In the genomic region with DNA sequence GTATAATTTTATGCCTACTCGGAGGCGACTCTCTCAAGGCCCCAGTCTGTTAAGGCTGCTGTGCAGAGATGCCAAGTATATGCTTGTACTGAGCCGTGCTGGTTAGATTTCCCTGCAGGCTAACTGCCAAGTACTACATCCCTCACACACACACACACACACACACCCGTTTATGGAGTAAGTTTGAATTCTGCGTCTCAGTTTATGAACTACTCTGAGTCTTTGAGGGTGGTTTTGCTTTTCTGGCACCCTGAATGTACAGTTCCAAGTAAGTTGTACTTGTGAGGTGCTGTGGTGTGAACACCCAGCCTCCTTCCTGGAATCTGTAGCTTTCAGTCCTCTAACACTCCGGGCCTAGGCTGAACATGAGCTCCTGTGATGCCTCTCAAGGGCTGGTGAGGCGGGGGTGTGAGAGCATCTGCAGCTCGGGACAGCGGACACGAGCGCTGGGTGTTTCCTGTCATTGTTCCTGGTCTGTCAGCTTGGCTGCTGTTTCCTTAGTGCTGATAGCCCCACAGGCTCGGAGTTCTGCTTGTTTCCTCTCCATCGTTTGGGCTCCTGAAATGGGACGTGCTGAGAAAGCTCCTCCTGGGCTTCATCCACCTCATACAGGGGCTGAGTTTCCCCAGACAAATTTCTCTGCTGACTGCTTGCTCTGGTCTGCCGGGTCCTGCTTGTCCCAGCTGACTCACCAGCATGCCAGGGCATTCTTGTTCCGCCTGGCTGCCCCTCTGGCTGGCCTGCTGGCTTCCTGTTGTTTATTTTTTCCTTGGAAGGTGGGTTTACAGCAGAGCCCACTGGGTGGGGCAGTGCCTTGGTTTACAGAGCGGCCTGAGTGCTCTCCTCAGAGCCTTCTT, we compare ENCODE assay signal across 8 mouse cellular contexts. TPM values are rescaled to one million over a fixed set of nuclear protein-coding genes. Genes with fewer than 3 reads are reported as not detected.
DNase-seq lines count a peak whose midpoint lies in the region; ATAC-seq lines count a peak whose summit lies in the region.

No protein-coding gene starts in this region.

- no peak overlapping the region for H3K4me3 ChIP-seq in neural tube, embryonic 11.5 days (ENCODE audit: low read depth, low read length)
- H3K4me3 ChIP-seq in limb, embryonic 15.5 days, result no peak overlapping the region
- no peak overlapping the region for H3K4me3 ChIP-seq in stomach, embryonic 16.5 days (replicated peaks; ENCODE audit: low read length)

- WGBS in neural tube, embryonic 11.5 days, result 64% methylated on average over 17 of the region's 17 CpGs
- 50% methylated on average over 17 of the region's 17 CpGs for WGBS in limb, embryonic 15.5 days
- 55% methylated on average over 17 of the region's 17 CpGs for WGBS in stomach, embryonic 16.5 days

- no peak for ATAC-seq in neural tube, embryonic 11.5 days (ENCODE audit: insufficient read depth, low FRiP score, low TSS enrichment)
- ATAC-seq in limb, embryonic 15.5 days (ENCODE audit: insufficient number of reproducible peaks, low FRiP score, low TSS enrichment, low read depth), result no peak
- peak; percentile 16; the same call in 1 of the 2 replicates for ATAC-seq in stomach, embryonic 16.5 days (ENCODE audit: insufficient read depth, low FRiP score)

- no peaks in the 10 kb centered on the region for H3K9me3 ChIP-seq in neural tube, embryonic 11.5 days (ENCODE audit: control insufficient read depth, low read length)
- H3K9me3 ChIP-seq in limb, embryonic 15.5 days, result no peaks in the 10 kb centered on the region
- H3K9me3 ChIP-seq in stomach, embryonic 16.5 days (replicated peaks; ENCODE audit: control insufficient read depth, low read length), result no peaks in the 10 kb centered on the region

- peaks cover 19% of the 10 kb centered on the region for H3K36me3 ChIP-seq in neural tube, embryonic 11.5 days (ENCODE audit: control insufficient read depth, insufficient read depth, low read length)
- peaks cover 68% of the 10 kb centered on the region for H3K36me3 ChIP-seq in limb, embryonic 15.5 days
- H3K36me3 ChIP-seq in stomach, embryonic 16.5 days (ENCODE audit: control insufficient read depth, insufficient read depth, low read length), result peaks cover 20% of the 10 kb centered on the region

- H3K9ac ChIP-seq in neural tube, embryonic 11.5 days (ENCODE audit: low read length), result no peak overlapping the region
- no peak overlapping the region for H3K9ac ChIP-seq in limb, embryonic 15.5 days
- 0 out of 2 replicates have a peak overlapping the region, but pooled peaks have one; percentile 15 for H3K9ac ChIP-seq in stomach, embryonic 16.5 days (ENCODE audit: low read length)

- DNase-seq in adrenal gland, postnatal 10 days, result peak; percentile 37
- no peak for DNase-seq in adrenal gland, postnatal 25 days
- peak; percentile 20 for DNase-seq in neural tube, embryonic 11.5 days (ENCODE audit: low spot score)
- no peak for DNase-seq in neural tube, embryonic 10.5 days (ENCODE audit: extremely low spot score, low spot score)
- peak; percentile 69 for DNase-seq in heart, postnatal 4 days
- no peak for DNase-seq in spleen, postnatal 10 days (ENCODE audit: low spot score in 2 of 2)

- H3K4me2 ChIP-seq in neural tube, embryonic 11.5 days (ENCODE audit: low read depth), result no peak overlapping the region
- H3K4me2 ChIP-seq in limb, embryonic 15.5 days, result no peak overlapping the region
- no peak overlapping the region for H3K4me2 ChIP-seq in stomach, embryonic 16.5 days (ENCODE audit: low read depth, low read length)

- no peak overlapping the region for H3K27ac ChIP-seq in neural tube, embryonic 11.5 days (ENCODE audit: low read depth, low read length)
- H3K27ac ChIP-seq in limb, embryonic 15.5 days, result peak overlapping the region; percentile 77
- H3K27ac ChIP-seq in stomach, embryonic 16.5 days (ENCODE audit: low read length), result peak overlapping the region; percentile 60

- no peaks in the 10 kb centered on the region for H3K4me1 ChIP-seq in neural tube, embryonic 11.5 days (ENCODE audit: control insufficient read depth, insufficient read depth, low read length)
- H3K4me1 ChIP-seq in limb, embryonic 15.5 days, result peaks cover 20% of the 10 kb centered on the region
- H3K4me1 ChIP-seq in stomach, embryonic 16.5 days (ENCODE audit: control insufficient read depth, insufficient read depth, low read length), result 0 out of 2 replicates have a peak, but pooled peaks cover 2% of the 10 kb centered on the region

- H3K27me3 ChIP-seq in neural tube, embryonic 11.5 days (ENCODE audit: control insufficient read depth, insufficient read depth, low read length), result no peaks in the 10 kb centered on the region
- no peaks in the 10 kb centered on the region for H3K27me3 ChIP-seq in limb, embryonic 15.5 days
- H3K27me3 ChIP-seq in stomach, embryonic 16.5 days (ENCODE audit: control insufficient read depth, insufficient read depth, low read length), result no peaks in the 10 kb centered on the region

RNA-seq across cellular contexts. Expression of gene Gcn1l1, which starts 7.9 kb away (rescaled TPM):
- total RNA-seq in adrenal gland, postnatal 10 days (2021), result 10 to 100 TPM; 52.4 to 63.2 TPM
- 71.9 and 76.6 TPM in 2 replicates for total RNA-seq in adrenal gland, postnatal 25 days (2021)
- 38.6 and 42.6 TPM in 2 replicates for polyA plus RNA-seq in neural tube, embryonic 11.5 days (2014; fragmentation: Nextera tagmentation; extraction: Ambion mirVana)
- total RNA-seq in heart, postnatal 4 days (2021), result 10 to 100 TPM; 52.7 to 56.7 TPM
- polyA plus RNA-seq in limb, embryonic 15.5 days (2015; fragmentation: Nextera tagmentation; extraction: Ambion mirVana), result 32.9 and 36.3 TPM in 2 replicates
- 33.6 and 35.1 TPM in 2 replicates for polyA plus RNA-seq in stomach, embryonic 16.5 days (2015; fragmentation: Nextera tagmentation; extraction: Ambion mirVana)

RNA-seq across cellular contexts. Expression of gene Rplp0, which starts 13.6 kb away (rescaled TPM):
- total RNA-seq in adrenal gland, postnatal 10 days (2021), result 100 to 1,000 TPM; 933 to 968 TPM
- total RNA-seq in adrenal gland, postnatal 25 days (2021), result 743 and 806 TPM in 2 replicates
- polyA plus RNA-seq in neural tube, embryonic 11.5 days (2014; fragmentation: Nextera tagmentation; extraction: Ambion mirVana), result 1,266 and 1,290 TPM in 2 replicates
- 100 to 1,000 TPM; 852 to 919 TPM for total RNA-seq in heart, postnatal 4 days (2021)
- 1,505 and 1,752 TPM in 2 replicates for polyA plus RNA-seq in limb, embryonic 15.5 days (2015; fragmentation: Nextera tagmentation; extraction: Ambion mirVana)
- 1,450 and 1,538 TPM in 2 replicates for polyA plus RNA-seq in stomach, embryonic 16.5 days (2015; fragmentation: Nextera tagmentation; extraction: Ambion mirVana)

RNA-seq across cellular contexts. Expression of gene Rab35, which starts 58.8 kb away (rescaled TPM):
- total RNA-seq in adrenal gland, postnatal 10 days (2021), result 10 to 100 TPM; 54.0 to 57.2 TPM
- total RNA-seq in adrenal gland, postnatal 25 days (2021), result 65.7 and 67.8 TPM in 2 replicates
- 16.4 and 17.9 TPM in 2 replicates for polyA plus RNA-seq in neural tube, embryonic 11.5 days (2014; fragmentation: Nextera tagmentation; extraction: Ambion mirVana)
- 10 to 100 TPM; 56.8 to 58.2 TPM for total RNA-seq in heart, postnatal 4 days (2021)
- polyA plus RNA-seq in limb, embryonic 15.5 days (2015; fragmentation: Nextera tagmentation; extraction: Ambion mirVana), result 15.1 and 17.0 TPM in 2 replicates
- 4.4 and 5.5 TPM in 2 replicates for polyA plus RNA-seq in stomach, embryonic 16.5 days (2015; fragmentation: Nextera tagmentation; extraction: Ambion mirVana)

Comparison
In these comparisons a context has a peak if more than half of its experiments do, and no peak if none do; other contexts are left out.
1. DNase-seq: peak in adrenal gland, postnatal 10 days (single experiment), neural tube, embryonic 11.5 days (single experiment) and heart, postnatal 4 days (single experiment); none in adrenal gland, postnatal 25 days (single experiment), neural tube, embryonic 10.5 days (single experiment) and spleen, postnatal 10 days (0 of 2).